Mouse (Mus musculus): ENCODE results near the gene Alkbh6.

The Alkbh6 gene

GRCm38 (mm10) chr7:30308076-30309005 is at the start of gene Alkbh6:
TSS of gene Alkbh6 (plus strand) at chr7:30308717.
- DNase-seq (ENCODE audit: low read depth in 1 of 2, low spot score in 2 of 2), result peak; percentile 82 to 87

- DNase-seq (ENCODE audit: low read depth in 1 of 2, low spot score in 2 of 2), result peak; percentile 20 to 35
Observed at GRCm38 (mm10) chr7:30265041-30265440, 43.5 kb upstream of the Alkbh6 start.

- DNase-seq (ENCODE audit: low read depth in 1 of 2, low spot score in 2 of 2), result no peak
Observed at GRCm38 (mm10) chr7:30265531-30265930, 43.0 kb upstream of the Alkbh6 start.

- no peak for DNase-seq (ENCODE audit: low read depth in 1 of 2, low spot score in 2 of 2)
Observed at GRCm38 (mm10) chr7:30265935-30266334, 42.6 kb upstream of the Alkbh6 start.

GRCm38 (mm10) chr7:30266780-30267179 is 41.7 kb upstream of the Alkbh6 start:
- no peak for DNase-seq (ENCODE audit: low read depth in 1 of 2, low spot score in 2 of 2)

GRCm38 (mm10) chr7:30269641-30270040 is 38.9 kb upstream of the Alkbh6 start:
- DNase-seq (ENCODE audit: low read depth in 1 of 2, low spot score in 2 of 2), result no peak

GRCm38 (mm10) chr7:30274383-30274782 is 34.1 kb upstream of the Alkbh6 start:
- no peak for DNase-seq (ENCODE audit: low read depth in 1 of 2, low spot score in 2 of 2)

- no peak for DNase-seq (ENCODE audit: low read depth in 1 of 2, low spot score in 2 of 2)
Observed at GRCm38 (mm10) chr7:30278911-30279310, 29.6 kb upstream of the Alkbh6 start.

GRCm38 (mm10) chr7:30279536-30279935 is 29.0 kb upstream of the Alkbh6 start:
- no peak for DNase-seq (ENCODE audit: low read depth in 1 of 2, low spot score in 2 of 2)

GRCm38 (mm10) chr7:30279951-30280669 is 28.4 kb upstream of the Alkbh6 start, which contains the start of the genes Thap8 and Wdr62:
TSS of gene Thap8 (plus strand) at chr7:30280094.
TSS of gene Wdr62 (minus strand) at chr7:30280419.
- DNase-seq (ENCODE audit: low read depth in 1 of 2, low spot score in 2 of 2), result peak; percentile 82 to 83

GRCm38 (mm10) chr7:30280670-30281138 is 27.8 kb upstream of the Alkbh6 start:
- peak; percentile 69 to 83 for DNase-seq (ENCODE audit: low read depth in 1 of 2, low spot score in 2 of 2)

- DNase-seq (ENCODE audit: low read depth in 1 of 2, low spot score in 2 of 2), result no peak
Observed at GRCm38 (mm10) chr7:30281522-30281921, 27.0 kb upstream of the Alkbh6 start.

- no peak for DNase-seq (ENCODE audit: low read depth in 1 of 2, low spot score in 2 of 2)
Observed at GRCm38 (mm10) chr7:30282740-30283139, 25.8 kb upstream of the Alkbh6 start.

GRCm38 (mm10) chr7:30286701-30287410 is 21.7 kb upstream of the Alkbh6 start:
- DNase-seq (ENCODE audit: low read depth in 1 of 2, low spot score in 2 of 2), result no peak

GRCm38 (mm10) chr7:30288046-30288445 is 20.5 kb upstream of the Alkbh6 start:
- DNase-seq (ENCODE audit: low read depth in 1 of 2, low spot score in 2 of 2), result no peak

- no peak for DNase-seq (ENCODE audit: low read depth in 1 of 2, low spot score in 2 of 2)
Observed at GRCm38 (mm10) chr7:30289071-30289713, 19.3 kb upstream of the Alkbh6 start.

GRCm38 (mm10) chr7:30289714-30290399 is 18.7 kb upstream of the Alkbh6 start:
- no peak for DNase-seq (ENCODE audit: low read depth in 1 of 2, low spot score in 2 of 2)

- no peak for DNase-seq (ENCODE audit: low read depth in 1 of 2, low spot score in 2 of 2)
Observed at GRCm38 (mm10) chr7:30291215-30292131, 17.0 kb upstream of the Alkbh6 start, which contains the start of gene Clip3. TSS of gene Clip3 (plus strand) at chr7:30291728.

GRCm38 (mm10) chr7:30293795-30294194 is 14.7 kb upstream of the Alkbh6 start:
- no peak for DNase-seq (ENCODE audit: low read depth in 1 of 2, low spot score in 2 of 2)

Data from monocyte, adult 2 months (primary cell).